Mouse (Mus musculus): ENCODE results near the gene Med13.
"Not testable (repeated sequence)": the region's sequence is repeated elsewhere in the genome, so short reads cannot be mapped to it uniquely, and the experiment has no call there.

Gene Med13

GRCm38 (mm10) chr11:86378981-86379380 lies 21.6 kb upstream of the Med13 start:
- DNase-seq (ENCODE audit: low spot score) = no peak

GRCm38 (mm10) chr11:86377841-86378240 lies 20.4 kb upstream of the Med13 start:
- no peak for DNase-seq (ENCODE audit: low spot score)

GRCm38 (mm10) chr11:86376707-86377106 lies 19.3 kb upstream of the Med13 start:
- no peak for DNase-seq (ENCODE audit: low spot score)

- no peak for DNase-seq (ENCODE audit: low spot score)
Observed at GRCm38 (mm10) chr11:86375086-86375485, 17.7 kb upstream of the Med13 start.

- no peak for DNase-seq (ENCODE audit: low spot score)
Observed at GRCm38 (mm10) chr11:86371266-86371665, 13.9 kb upstream of the Med13 start.

GRCm38 (mm10) chr11:86369860-86370259 lies 12.5 kb upstream of the Med13 start:
- no peak for DNase-seq (ENCODE audit: low spot score)

GRCm38 (mm10) chr11:86369003-86369402 lies 11.6 kb upstream of the Med13 start:
- DNase-seq (ENCODE audit: low spot score) = no peak

- no peak for DNase-seq (ENCODE audit: low spot score)
Observed at GRCm38 (mm10) chr11:86364709-86365452, 7.5 kb upstream of the Med13 start.

- DNase-seq (ENCODE audit: low spot score) = peak; percentile 99
Observed at GRCm38 (mm10) chr11:86357984-86358528, 654 bp upstream of the Med13 start.

GRCm38 (mm10) chr11:86356007-86356853 lies 1.2 kb downstream of the Med13 start:
- peak; percentile 3 for DNase-seq (ENCODE audit: low spot score)

- no peak for DNase-seq (ENCODE audit: low spot score)
Observed at GRCm38 (mm10) chr11:86353586-86353985, 3.8 kb downstream of the Med13 start.

- DNase-seq (ENCODE audit: low spot score) = no peak
Observed at GRCm38 (mm10) chr11:86351766-86352315, 5.6 kb downstream of the Med13 start.

- DNase-seq (ENCODE audit: low spot score) = no peak
Observed at GRCm38 (mm10) chr11:86350636-86351138, 6.7 kb downstream of the Med13 start.

- DNase-seq (ENCODE audit: low spot score) = no peak
Observed at GRCm38 (mm10) chr11:86349325-86349724, 8.1 kb downstream of the Med13 start.

- DNase-seq (ENCODE audit: low spot score) = no peak
Observed at GRCm38 (mm10) chr11:86348872-86349271, 8.5 kb downstream of the Med13 start.

GRCm38 (mm10) chr11:86347387-86348122 lies 9.8 kb downstream of the Med13 start:
- DNase-seq (ENCODE audit: low spot score) = no peak

GRCm38 (mm10) chr11:86346525-86346924 lies 10.9 kb downstream of the Med13 start:
- DNase-seq (ENCODE audit: low spot score) = no peak

- not testable (repeated sequence) for DNase-seq (ENCODE audit: low spot score)
Observed at GRCm38 (mm10) chr11:86344940-86345339, 12.5 kb downstream of the Med13 start.

GRCm38 (mm10) chr11:86324251-86324650 lies 33.2 kb downstream of the Med13 start:
- no peak for DNase-seq (ENCODE audit: low spot score)

- DNase-seq (ENCODE audit: low spot score) = not testable (repeated sequence)
Observed at GRCm38 (mm10) chr11:86314992-86315391, 42.4 kb downstream of the Med13 start.

- no peak for DNase-seq (ENCODE audit: low spot score)
Observed at GRCm38 (mm10) chr11:86310280-86310679, 47.1 kb downstream of the Med13 start.

GRCm38 (mm10) chr11:86292201-86292600 lies 65.2 kb downstream of the Med13 start:
- DNase-seq (ENCODE audit: low spot score) = not testable (repeated sequence)
